Mouse (Mus musculus): ENCODE measurements at regions not wholly inside any gene's neighbourhood (a gene's known extent, or its start where the extent isn't known, plus 50 kb on each side); places are given as distances from the start of the nearest gene placed in this dataset.

GRCm38 (mm10) chr3:109273074-109273801 is 67.2 kb upstream of the Vav3 start:
- TF ChIP-seq MAX (IDR thresholded peaks at IDR 0.05; ENCODE audit: low read depth) (no peak), POLR2A (IDR thresholded peaks at IDR 0.05; ENCODE audit: insufficient read length, low read depth) (no peak)

Data from myocyte (in vitro differentiated cells).